Mouse (Mus musculus) lung, postnatal 0 days (tissue): ENCODE data around the gene Fancd2. TPM values are rescaled to one million over a fixed set of nuclear protein-coding genes. Genes with fewer than 3 reads are reported as not detected.

ENCODE experiments used
- ATAC-seq: fragments of 200-750 bp; cut with Nextera tagmentation; 2 replicates; pipeline ENCODE4 v1.8.0; 2017; ENCODE audit warnings: moderate library complexity
- DNase-seq: peaks from one replicate; pipeline ENCODE4 v3.0.0-alpha.2; 2016; ENCODE audit warnings: low spot score
- H3K27ac ChIP-seq: fragments of 300-500 bp; sonication (generic); 2 replicates; pipeline ENCODE4 v1.5.1; 2014; ENCODE audit warnings: antibody characterized with exemption, mild to moderate bottlenecking, low read length, mixed read lengths
- H3K27me3 ChIP-seq: fragments of 300-500 bp; sonication (generic); replicated peaks from 2 replicates; pipeline ENCODE4 v1.6.1; 2014; ENCODE audit warnings: low read length, mixed read lengths; ENCODE audit not compliant: insufficient read depth
- H3K36me3 ChIP-seq: fragments of 300-500 bp; sonication (generic); 2 replicates; pipeline ENCODE4 v1.6.1; 2014; ENCODE audit warnings: low read length, mixed read lengths; ENCODE audit not compliant: insufficient read depth
- H3K4me1 ChIP-seq: fragments of 300-500 bp; sonication (generic); 2 replicates; pipeline ENCODE4 v1.6.1; 2014; ENCODE audit warnings: antibody characterized with exemption, low read depth, low read length, mixed read lengths; ENCODE audit not compliant: insufficient read depth
- H3K4me2 ChIP-seq: fragments of 300-500 bp; sonication (generic); replicated peaks from 2 replicates; pipeline ENCODE4 v1.6.1; 2014; ENCODE audit warnings: low read depth, mild to moderate bottlenecking, low read length, moderate library complexity, mixed read lengths
- H3K4me3 ChIP-seq: fragments of 300-500 bp; sonication (generic); 2 replicates; pipeline ENCODE4 v1.5.1; 2014; ENCODE audit warnings: low read depth, low read length
- H3K9ac ChIP-seq: fragments of 300-500 bp; sonication (generic); replicated peaks from 2 replicates; pipeline ENCODE4 v1.6.1; 2014; ENCODE audit warnings: low read depth, mild to moderate bottlenecking
- H3K9me3 ChIP-seq: fragments of 300-500 bp; sonication (generic); 2 replicates; pipeline ENCODE4 v1.6.1; 2016; ENCODE audit warnings: low read length, mixed read lengths
- CTCF ChIP-seq: IDR thresholded peaks from 2 replicates; pipeline ENCODE4 v1.5.1; 2016; ENCODE audit warnings: antibody characterized with exemption, mild to moderate bottlenecking
- EP300 ChIP-seq: IDR thresholded peaks from 2 replicates; pipeline ENCODE4 v1.6.1; 2016; ENCODE audit warnings: antibody characterized with exemption, mild to moderate bottlenecking, control low read depth
- WGBS: fragments of 180-500 bp; shearing (Covaris S2); extraction: QIAGEN DNeasy Blood & Tissue Kit; methylation state at CpG from one replicate; pipeline ENCODE4 v1.1.7; 2014; 5-methylcytosine and 5-hydroxymethylcytosine counted together
- microRNA-seq: library from miRNA; unstranded; fragments of <30 nt; microRNA quantifications from one replicate; pipeline ENCODE4, GENCODE M21; 2016
- polyA plus RNA-seq: library from polyadenylated mRNA; unstranded; fragments of >200 nt; fragmentation: Nextera tagmentation; extraction: Ambion mirVana; gene quantifications from 2 replicates; pipeline ENCODE4 v1.2.1, GENCODE M21; 2015

Fancd2 gene
- polyA plus RNA-seq, 1 experiment from 2014 or later = 0.53 TPM

DNA sequence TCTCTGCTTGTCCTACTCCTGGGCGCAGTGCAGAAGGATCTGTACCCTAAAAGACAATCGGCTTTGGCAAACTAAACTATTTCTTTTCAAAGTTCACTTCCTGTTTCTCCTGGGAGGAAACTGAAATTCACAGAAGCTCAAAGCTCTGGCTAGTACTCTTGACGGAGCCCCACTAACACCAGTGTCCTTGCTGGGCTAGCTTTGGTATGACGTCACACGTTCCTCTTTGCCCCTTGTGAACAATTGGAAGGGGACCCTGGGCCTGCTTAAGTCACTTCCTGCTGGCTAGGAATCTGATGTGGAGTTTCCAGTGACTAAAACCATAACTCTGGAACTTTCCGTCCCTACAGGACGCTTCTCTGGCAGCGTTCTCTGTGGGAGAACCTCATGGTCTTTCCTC is 113.3 kb downstream of the Fancd2 start:
- H3K9me3 ChIP-seq = no peaks in the 10 kb centered on the region
- no peak overlapping the region for H3K4me3 ChIP-seq
- H3K9ac ChIP-seq = no peak overlapping the region
- no peak overlapping the region for H3K4me2 ChIP-seq
- TF ChIP-seq CTCF (no peak), EP300 (peak; percentile 34; the same call in 1 of the 2 replicates)
- no peaks in the 10 kb centered on the region for H3K27me3 ChIP-seq
- H3K4me1 ChIP-seq = no peaks in the 10 kb centered on the region
- peak; percentile 77 for DNase-seq
- H3K36me3 ChIP-seq = no peaks in the 10 kb centered on the region
- H3K27ac ChIP-seq = peak overlapping the region; percentile 62
- ATAC-seq = peak; percentile 86
- WGBS = 49% methylated on average over 8 of the region's 8 CpGs

Small RNA genes within 50 kb of the gene (microRNA-seq; reads per million reads assigned to microRNA genes)
- not detected for gene Gm23365

Other genes with a start within 250 kb of the Fancd2 start
- not detected in 2 replicates for gene Cpne9, start 249.4 kb upstream of the Fancd2 start, polyA plus RNA-seq
- gene Brpf1, start 224.5 kb upstream of the Fancd2 start, polyA plus RNA-seq = 8.2 and 9.2 TPM in 2 replicates
- gene Ogg1, start 204.7 kb upstream of the Fancd2 start, polyA plus RNA-seq = 11.7 and 12.4 TPM in 2 replicates
- 110 and 129 TPM in 2 replicates for gene Camk1, start 187.7 kb upstream of the Fancd2 start, polyA plus RNA-seq
- gene Tada3, start 153.8 kb upstream of the Fancd2 start, polyA plus RNA-seq = 33.2 and 36.7 TPM in 2 replicates
- gene Arpc4, start 153.6 kb upstream of the Fancd2 start, polyA plus RNA-seq = 349 and 358 TPM in 2 replicates
- gene Ttll3, start 142.4 kb upstream of the Fancd2 start, polyA plus RNA-seq = 11.5 and 12.4 TPM in 2 replicates
- gene Rpusd3, start 112.3 kb upstream of the Fancd2 start, polyA plus RNA-seq = 11.4 and 12.3 TPM in 2 replicates
- gene Cidec, start 95.9 kb upstream of the Fancd2 start, polyA plus RNA-seq = 1.1 and 1.3 TPM in 2 replicates
- gene Jagn1, start 89.1 kb upstream of the Fancd2 start, polyA plus RNA-seq = 57.8 and 60.1 TPM in 2 replicates
- gene Il17re, start 73.2 kb upstream of the Fancd2 start, polyA plus RNA-seq = 16.2 and 19.4 TPM in 2 replicates
- gene Il17rc, start 60.3 kb upstream of the Fancd2 start, polyA plus RNA-seq = 30.1 and 31.1 TPM in 2 replicates
- 25.5 and 27.2 TPM in 2 replicates for gene Creld1, start 48.4 kb upstream of the Fancd2 start, polyA plus RNA-seq
- 0.20 and 0.30 TPM in 2 replicates for gene Prrt3, start 29.8 kb upstream of the Fancd2 start, polyA plus RNA-seq
- gene Emc3, start within 50 bp of the Fancd2 start, polyA plus RNA-seq = 93.7 and 95.7 TPM in 2 replicates
- gene Fancd2os, start 69.0 kb downstream of the Fancd2 start, polyA plus RNA-seq = 0.18 TPM in 1 of 2 replicates, not detected in the other
- gene Brk1, start 73.1 kb downstream of the Fancd2 start, polyA plus RNA-seq = 215 and 225 TPM in 2 replicates
- gene Vhl, start 92.3 kb downstream of the Fancd2 start, polyA plus RNA-seq = 28.2 and 30.6 TPM in 2 replicates
- gene Irak2, start 106.8 kb downstream of the Fancd2 start, polyA plus RNA-seq = 15.6 and 16.1 TPM in 2 replicates
- gene Tatdn2, start 165.4 kb downstream of the Fancd2 start, polyA plus RNA-seq = 1.1 and 1.3 TPM in 2 replicates
- 5.5 and 6.0 TPM in 2 replicates for gene Ghrl, start 188.2 kb downstream of the Fancd2 start, polyA plus RNA-seq
- 163 and 178 TPM in 2 replicates for gene Sec13, start 209.1 kb downstream of the Fancd2 start, polyA plus RNA-seq